Mouse (Mus musculus): ENCODE measurements at regions not wholly inside any gene's neighbourhood (a gene's known extent, or its start where the extent isn't known, plus 50 kb on each side); places are given as distances from the start of the nearest gene placed in this dataset.

DNA sequence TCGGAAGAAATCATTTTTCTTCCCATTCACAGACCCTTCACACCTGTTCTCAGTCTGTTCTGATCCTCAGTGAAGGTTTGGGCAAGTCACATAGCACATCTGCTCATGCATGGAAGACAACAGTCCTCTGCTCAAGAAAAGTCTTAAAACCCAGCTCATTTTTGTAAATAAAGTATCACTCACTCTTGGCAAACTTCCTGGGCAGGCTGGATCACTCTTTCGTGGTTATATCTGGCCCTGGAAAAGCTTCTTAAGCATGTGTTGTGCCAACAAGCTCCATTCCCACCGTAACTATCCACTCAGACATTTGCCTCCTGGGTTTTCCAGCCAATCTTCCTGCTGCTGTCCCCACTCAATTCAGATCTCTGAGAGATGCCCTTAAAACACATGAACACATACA, 103.2 kb upstream of the Cep85l start:
- DNase-seq (ENCODE audit: low spot score): no peak
- H3K4me1 ChIP-seq (ENCODE audit: insufficient read depth, low read depth, low read length): no peaks in the 10 kb centered on the region
- no peak for ATAC-seq

DNA sequence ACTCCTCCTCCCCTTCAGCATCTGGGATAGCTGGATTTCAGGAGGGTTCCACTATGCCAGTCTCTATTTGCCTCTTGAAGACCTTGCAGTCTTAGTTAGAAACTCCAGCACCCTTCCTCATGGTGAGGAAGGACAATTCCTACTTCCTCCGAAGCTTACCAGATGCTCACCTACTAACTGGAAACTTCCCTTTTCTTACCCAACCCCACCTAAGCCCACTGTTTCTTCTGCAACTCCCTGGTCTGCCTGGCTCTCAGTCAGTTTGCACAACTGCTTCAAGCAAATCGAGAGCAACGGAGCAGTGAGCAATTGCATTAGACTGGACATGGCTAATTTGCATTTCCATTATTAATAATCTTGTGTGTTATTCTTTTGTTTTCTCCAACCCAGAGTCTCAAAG, 90.5 kb upstream of the Cep85l start:
- Histone ChIP-seq H3K36me3 (ENCODE audit: insufficient read depth, low read length) (no peaks in the 10 kb centered on the region), H3K9ac (replicated peaks; ENCODE audit: low read depth) (no peak overlapping the region), H3K4me2 (replicated peaks; ENCODE audit: low read depth, low read length) (no peak overlapping the region), H3K4me3 (ENCODE audit: low read depth, low read length) (no peak overlapping the region), H3K4me1 (ENCODE audit: insufficient read depth, low read depth, low read length) (no peaks in the 10 kb centered on the region), H3K27me3 (replicated peaks; ENCODE audit: insufficient read depth, low read length) (no peaks in the 10 kb centered on the region), H3K27ac (ENCODE audit: low read length) (no peak overlapping the region), H3K9me3 (ENCODE audit: low read length) (no peaks in the 10 kb centered on the region)
- 81% methylated on average over 3 of the region's 3 CpGs for WGBS
- no peak for ATAC-seq
- DNase-seq (ENCODE audit: low spot score): no peak
- TF ChIP-seq CTCF (IDR thresholded peaks at IDR 0.05) (no peak), EP300 (IDR thresholded peaks at IDR 0.05) (no peak)

More for the DNA sequence above, 103.2 kb upstream of the Cep85l start:
- H3K27ac ChIP-seq (ENCODE audit: low read length): no peak overlapping the region
- H3K36me3 ChIP-seq (ENCODE audit: insufficient read depth, low read length): no peaks in the 10 kb centered on the region
- no peak for TF ChIP-seq EP300 (IDR thresholded peaks at IDR 0.05)
- TF ChIP-seq CTCF (IDR thresholded peaks at IDR 0.05): no peak
- H3K4me3 ChIP-seq (ENCODE audit: low read depth, low read length): no peak overlapping the region
- WGBS: 42% methylated on average over 3 of the region's 3 CpGs
- H3K27me3 ChIP-seq (replicated peaks; ENCODE audit: insufficient read depth, low read length): no peaks in the 10 kb centered on the region
- no peak overlapping the region for H3K9ac ChIP-seq (replicated peaks; ENCODE audit: low read depth)
- no peaks in the 10 kb centered on the region for H3K9me3 ChIP-seq (ENCODE audit: low read length)
- no peak overlapping the region for H3K4me2 ChIP-seq (replicated peaks; ENCODE audit: low read depth, low read length)

DNA sequence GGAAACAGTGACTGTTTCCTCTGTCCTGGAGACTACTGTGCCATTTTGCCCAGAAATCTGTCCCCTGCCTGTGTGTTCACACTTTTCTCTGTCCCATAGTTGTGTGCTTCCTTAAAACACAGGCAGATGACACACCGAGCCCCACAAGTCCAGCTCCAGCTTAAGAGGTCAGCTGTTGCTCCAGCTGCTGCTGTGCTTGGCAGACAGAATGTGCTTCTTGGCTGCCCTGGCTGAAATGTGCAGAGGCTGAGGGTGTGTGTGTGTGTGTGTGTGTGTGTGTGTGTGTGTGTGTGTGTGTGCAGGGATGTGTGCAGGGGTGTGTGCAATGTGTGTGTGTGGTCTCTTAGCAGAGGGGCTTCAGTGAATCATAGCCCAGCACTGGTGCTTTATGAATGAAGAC, 89.9 kb upstream of the Cep85l start:
- TF ChIP-seq EP300 (IDR thresholded peaks at IDR 0.05) (no peak), CTCF (IDR thresholded peaks at IDR 0.05) (no peak)
- Histone ChIP-seq H3K9ac (replicated peaks; ENCODE audit: low read depth) (no peak overlapping the region), H3K4me1 (ENCODE audit: insufficient read depth, low read depth, low read length) (no peaks in the 10 kb centered on the region; the same call in 1 of the 2 replicates), H3K4me3 (ENCODE audit: low read depth, low read length) (no peak overlapping the region), H3K27me3 (replicated peaks; ENCODE audit: insufficient read depth, low read length) (no peaks in the 10 kb centered on the region), H3K27ac (ENCODE audit: low read length) (no peak overlapping the region), H3K36me3 (ENCODE audit: insufficient read depth, low read length) (no peaks in the 10 kb centered on the region), H3K9me3 (ENCODE audit: low read length) (no peaks in the 10 kb centered on the region), H3K4me2 (replicated peaks; ENCODE audit: low read depth, low read length) (no peak overlapping the region)
- WGBS: 33% methylated on average over 1 of the region's 1 CpGs
- DNase-seq (ENCODE audit: low spot score): peak; percentile 63
- ATAC-seq: peak; percentile 39

DNA sequence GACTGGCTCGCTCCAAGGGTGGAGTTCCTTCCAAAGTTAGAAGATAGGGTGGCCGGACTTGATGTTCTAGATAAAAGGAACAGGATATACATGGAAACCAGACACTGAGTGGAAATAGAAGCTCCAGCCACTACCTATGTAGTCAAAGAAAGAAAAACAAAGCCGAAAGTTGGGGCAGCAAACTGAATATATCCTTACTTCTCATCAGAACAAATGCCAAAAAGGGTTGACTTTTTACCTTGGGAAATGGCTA, 88.5 kb upstream of the Cep85l start:
- peak; percentile 79 for TF ChIP-seq EP300 (IDR thresholded peaks at IDR 0.05)
- TF ChIP-seq CTCF (IDR thresholded peaks at IDR 0.05): no peak
- ATAC-seq: no peak
- WGBS: 79% methylated on average over 3 of the region's 3 CpGs
- Histone ChIP-seq H3K27me3 (replicated peaks; ENCODE audit: insufficient read depth, low read length) (no peaks in the 10 kb centered on the region), H3K4me2 (replicated peaks; ENCODE audit: low read depth, low read length) (no peak overlapping the region), H3K4me1 (ENCODE audit: insufficient read depth, low read depth, low read length) (peaks cover 3% of the 10 kb centered on the region; the same call in 1 of the 2 replicates), H3K9me3 (ENCODE audit: low read length) (no peaks in the 10 kb centered on the region), H3K27ac (ENCODE audit: low read length) (no peak overlapping the region), H3K4me3 (ENCODE audit: low read depth, low read length) (no peak overlapping the region), H3K9ac (replicated peaks; ENCODE audit: low read depth) (no peak overlapping the region), H3K36me3 (ENCODE audit: insufficient read depth, low read length) (no peaks in the 10 kb centered on the region)
- no peak for DNase-seq (ENCODE audit: low spot score)

DNA sequence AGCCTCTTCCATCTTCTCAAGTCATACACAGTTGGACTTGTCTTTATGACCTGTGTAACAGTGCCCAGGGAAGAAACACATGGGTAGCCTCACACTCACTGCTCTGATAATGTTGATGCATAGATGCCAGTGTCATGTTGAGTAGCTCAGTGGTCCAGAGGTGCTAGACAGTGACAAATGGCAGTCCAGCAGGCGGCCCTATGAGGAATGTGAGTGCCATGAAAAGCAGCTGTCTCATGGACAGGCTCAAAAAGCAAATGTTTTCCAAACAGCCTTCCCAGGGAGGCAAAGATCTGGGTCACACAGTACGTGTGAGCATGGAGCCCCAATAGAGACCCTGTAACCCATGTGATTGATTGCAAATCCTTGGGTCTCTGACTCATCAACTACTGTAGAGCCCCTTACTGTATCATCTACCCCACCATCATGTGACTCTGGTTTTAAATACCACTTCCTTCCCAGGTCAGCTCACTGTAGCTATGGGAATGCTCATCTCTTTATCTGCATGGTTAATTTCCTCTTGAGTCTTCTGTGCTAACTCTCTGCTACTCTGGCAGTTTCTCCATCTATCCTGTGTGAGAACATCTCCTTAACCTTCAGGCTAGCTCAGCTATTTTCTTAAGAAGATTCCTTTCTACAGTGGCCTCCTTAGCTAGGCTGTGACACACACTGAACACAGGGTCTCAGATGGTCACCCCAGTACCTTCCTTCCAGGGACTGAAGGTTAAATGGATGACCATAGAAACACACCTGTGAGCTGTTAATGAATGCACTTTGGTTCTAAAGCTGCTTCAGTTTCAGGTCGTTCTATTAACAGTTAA, 87.9 kb upstream of the Cep85l start:
- peak; percentile 27; the same call in 1 of the 2 replicates for ATAC-seq
- Histone ChIP-seq H3K9me3 (ENCODE audit: low read length) (no peaks in the 10 kb centered on the region), H3K4me1 (ENCODE audit: insufficient read depth, low read depth, low read length) (peaks cover 3% of the 10 kb centered on the region; the same call in 1 of the 2 replicates), H3K27me3 (replicated peaks; ENCODE audit: insufficient read depth, low read length) (no peaks in the 10 kb centered on the region), H3K36me3 (ENCODE audit: insufficient read depth, low read length) (no peaks in the 10 kb centered on the region), H3K27ac (ENCODE audit: low read length) (no peak overlapping the region), H3K4me3 (ENCODE audit: low read depth, low read length) (no peak overlapping the region), H3K4me2 (replicated peaks; ENCODE audit: low read depth, low read length) (no peak overlapping the region), H3K9ac (replicated peaks; ENCODE audit: low read depth) (no peak overlapping the region)
- TF ChIP-seq EP300 (IDR thresholded peaks at IDR 0.05) (no peak), CTCF (IDR thresholded peaks at IDR 0.05) (no peak)
- DNase-seq (ENCODE audit: low spot score): peak; percentile 13
- WGBS: 50% methylated on average over 3 of the region's 3 CpGs

DNA sequence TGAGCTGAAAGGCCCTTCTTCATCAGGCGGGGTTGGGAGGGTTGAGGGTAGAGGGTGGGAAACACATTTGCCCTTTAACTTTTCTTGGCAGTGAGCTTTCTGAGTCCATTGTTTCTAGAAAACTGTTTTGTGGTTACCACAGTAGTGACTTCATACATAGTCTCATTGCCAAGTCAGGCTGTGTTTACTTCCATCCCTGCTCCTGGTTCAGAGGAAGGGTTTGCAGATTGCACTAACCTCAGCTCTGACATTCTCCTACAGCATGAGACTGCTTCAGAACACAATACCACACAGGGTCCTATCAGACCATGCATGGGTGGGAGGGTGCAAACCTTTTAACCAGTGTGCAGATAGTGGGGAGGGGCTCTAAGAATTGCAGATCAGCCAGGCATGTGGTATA, 87.1 kb upstream of the Cep85l start:
- H3K4me1 ChIP-seq (ENCODE audit: insufficient read depth, low read depth, low read length): peaks cover 3% of the 10 kb centered on the region; the same call in 1 of the 2 replicates
- 60% methylated on average over 1 of the region's 1 CpGs for WGBS
- no peaks in the 10 kb centered on the region for H3K9me3 ChIP-seq (ENCODE audit: low read length)
- no peak overlapping the region for H3K4me2 ChIP-seq (replicated peaks; ENCODE audit: low read depth, low read length)
- TF ChIP-seq CTCF (IDR thresholded peaks at IDR 0.05): no peak
- peak; percentile 76 for TF ChIP-seq EP300 (IDR thresholded peaks at IDR 0.05)
- DNase-seq (ENCODE audit: low spot score) (peak; percentile 84), ATAC-seq (peak; percentile 83)
- no peaks in the 10 kb centered on the region for H3K27me3 ChIP-seq (replicated peaks; ENCODE audit: insufficient read depth, low read length)
- peak overlapping the region; percentile 43 for H3K27ac ChIP-seq (ENCODE audit: low read length)
- H3K36me3 ChIP-seq (ENCODE audit: insufficient read depth, low read length): no peaks in the 10 kb centered on the region
- H3K9ac ChIP-seq (replicated peaks; ENCODE audit: low read depth): no peak overlapping the region
- no peak overlapping the region for H3K4me3 ChIP-seq (ENCODE audit: low read depth, low read length)

Data from lung, postnatal 0 days (tissue).